Mouse (Mus musculus): ENCODE measurements around the gene Cenpq. TPM values are rescaled to one million over a fixed set of nuclear protein-coding genes. Genes with fewer than 3 reads are reported as not detected.
A peak's percentile ranks its signal among the peaks of the same experiment; 100 is the strongest.

The Cenpq gene
- polyA plus RNA-seq (2015; fragmentation: Nextera tagmentation; extraction: Ambion mirVana) = 28.3 and 35.7 TPM in 2 replicates

GRCm38 (mm10) chr17:40934420-40935231, at the start of gene Cenpq, which contains the start of gene Mut:
TSS of gene Cenpq (minus strand) at chr17:40935047.
TSS of gene Mut (plus strand) at chr17:40934685.
- H3K9ac ChIP-seq = peak within 1 kb of the TSS; percentile 81
- ATAC-seq (ENCODE audit: low read depth) (peak; percentile 99), DNase-seq (peak; percentile 94)
- no peaks in the 10 kb centered on the region for H3K27me3 ChIP-seq
- peak within 1 kb of the TSS; percentile 94 for H3K27ac ChIP-seq
- peak within 1 kb of the TSS; percentile 76 for H3K4me2 ChIP-seq
- WGBS (ENCODE audit: insufficient replicate concordance) = under 1% methylated on average over 50 of the region's 50 CpGs
- H3K9me3 ChIP-seq (replicated peaks) = no peaks in the 10 kb centered on the region
- H3K4me3 ChIP-seq (replicated peaks) = peak within 1 kb of the TSS; percentile 81
- peaks cover 12% of the 10 kb centered on the region for H3K4me1 ChIP-seq (replicated peaks)
- peaks cover 32% of the 10 kb centered on the region for H3K36me3 ChIP-seq

DNA sequence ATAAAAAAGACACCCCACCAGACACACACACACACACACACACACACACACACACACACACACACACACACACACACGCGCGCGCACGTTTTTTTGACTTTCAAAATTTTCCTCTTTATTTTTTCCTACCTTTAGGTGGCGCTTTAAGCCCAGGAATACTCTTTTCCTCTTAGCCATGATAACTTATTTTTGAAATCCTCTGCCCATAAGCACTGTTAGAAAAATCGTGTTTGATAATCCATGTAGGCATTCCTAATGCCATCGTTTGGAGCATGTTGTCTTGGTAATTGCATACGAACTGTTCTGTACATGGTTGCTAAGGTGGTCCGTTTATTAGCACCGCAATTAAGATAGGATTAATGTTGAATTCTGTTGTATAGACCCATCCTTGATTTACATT, 43.1 kb upstream of the Cenpq start:
- DNase-seq = no peak
- no peak overlapping the region for H3K9ac ChIP-seq
- H3K4me2 ChIP-seq = no peak overlapping the region
- H3K27me3 ChIP-seq = no peaks in the 10 kb centered on the region
- 59% methylated on average over 11 of the region's 11 CpGs for WGBS (ENCODE audit: insufficient replicate concordance)
- H3K9me3 ChIP-seq (replicated peaks) = no peaks in the 10 kb centered on the region
- H3K4me1 ChIP-seq (replicated peaks) = no peaks in the 10 kb centered on the region
- no peak overlapping the region for H3K27ac ChIP-seq
- H3K4me3 ChIP-seq (replicated peaks) = no peak overlapping the region
- no peak for ATAC-seq (ENCODE audit: low read depth)
- H3K36me3 ChIP-seq = no peaks in the 10 kb centered on the region

- no peak overlapping the region for H3K9ac ChIP-seq
- no peak overlapping the region for H3K4me2 ChIP-seq
- no peaks in the 10 kb centered on the region for H3K9me3 ChIP-seq (replicated peaks)
- WGBS (ENCODE audit: insufficient replicate concordance) = 69% methylated on average over 3 of the region's 3 CpGs
- H3K36me3 ChIP-seq = peaks cover 41% of the 10 kb centered on the region
- H3K4me1 ChIP-seq (replicated peaks) = no peaks in the 10 kb centered on the region
- ATAC-seq (ENCODE audit: low read depth) (no peak), DNase-seq (no peak)
- no peak overlapping the region for H3K27ac ChIP-seq
- no peaks in the 10 kb centered on the region for H3K27me3 ChIP-seq
- H3K4me3 ChIP-seq (replicated peaks) = no peak overlapping the region
These were observed 13.7 kb upstream of the Cenpq start for GRCm38 (mm10) chr17:40948518-40948917.

- H3K4me3 ChIP-seq (replicated peaks) = peak overlapping the region; percentile 81
- no peaks in the 10 kb centered on the region for H3K27me3 ChIP-seq
- DNase-seq (no peak), ATAC-seq (ENCODE audit: low read depth) (peak; percentile 45)
- H3K9ac ChIP-seq = peak overlapping the region; percentile 81
- peaks cover 12% of the 10 kb centered on the region for H3K4me1 ChIP-seq (replicated peaks)
- peak overlapping the region; percentile 85 for H3K27ac ChIP-seq
- under 1% methylated on average over 14 of the region's 14 CpGs for WGBS (ENCODE audit: insufficient replicate concordance)
- H3K36me3 ChIP-seq = peaks cover 35% of the 10 kb centered on the region
- peak overlapping the region; percentile 76 for H3K4me2 ChIP-seq
- H3K9me3 ChIP-seq (replicated peaks) = no peaks in the 10 kb centered on the region
These were observed 862 bp downstream of the Cenpq start for GRCm38 (mm10) chr17:40933985-40934384.

DNA sequence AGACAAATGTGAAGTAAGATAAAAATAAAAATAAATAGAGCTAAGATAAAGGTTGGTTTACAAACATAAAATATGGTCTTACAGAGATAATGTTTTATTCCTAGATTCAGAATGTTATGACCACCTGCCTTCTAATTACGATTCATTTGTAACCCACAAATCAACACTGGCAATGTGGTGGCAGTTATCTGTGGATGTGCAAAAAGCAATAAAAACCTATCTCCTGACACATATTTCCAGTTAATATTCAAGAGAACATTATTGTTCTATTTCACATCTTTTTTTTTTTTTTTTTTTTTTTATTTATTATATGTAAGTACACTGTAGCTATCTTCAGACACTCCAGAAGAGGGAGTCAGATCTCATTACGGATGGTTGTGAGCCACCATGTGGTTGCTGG, 19.3 kb downstream of the Cenpq start:
- Histone ChIP-seq H3K9me3 (replicated peaks) (no peaks in the 10 kb centered on the region), H3K27ac (no peak overlapping the region), H3K4me1 (replicated peaks) (no peaks in the 10 kb centered on the region), H3K4me3 (replicated peaks) (no peak overlapping the region), H3K4me2 (no peak overlapping the region), H3K27me3 (no peaks in the 10 kb centered on the region), H3K9ac (no peak overlapping the region), H3K36me3 (no peaks in the 10 kb centered on the region)
- no peak for DNase-seq
- ATAC-seq (ENCODE audit: low read depth) = no peak
- 77% methylated on average over 2 of the region's 2 CpGs for WGBS (ENCODE audit: insufficient replicate concordance)

DNA sequence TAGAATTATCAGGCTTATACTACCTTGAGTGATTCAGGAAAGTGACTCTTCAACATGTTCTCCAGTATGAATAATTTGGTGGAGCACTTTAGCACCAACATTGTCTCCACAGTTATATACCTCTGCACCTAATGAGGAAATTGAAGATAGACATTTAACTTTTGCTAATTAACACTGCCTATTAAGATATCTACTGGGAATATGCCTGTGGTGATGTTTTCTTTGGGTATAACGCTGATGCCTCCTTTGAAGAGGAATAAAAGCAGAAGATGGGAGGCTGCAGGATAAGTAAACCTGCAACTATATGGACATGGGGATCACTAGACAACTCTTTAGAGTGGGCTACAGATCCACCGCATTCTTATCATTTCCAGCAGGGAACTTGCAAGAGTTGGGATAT, 20.6 kb downstream of the Cenpq start, which contains the start of gene Glyatl3:
Gene Glyatl3 (minus strand): TSS at position 101 of the 400 bp plus-strand sequence.
- no peaks in the 10 kb centered on the region for H3K9me3 ChIP-seq (replicated peaks)
- WGBS (ENCODE audit: insufficient replicate concordance) = 84% methylated on average over 2 of the region's 2 CpGs

DNA sequence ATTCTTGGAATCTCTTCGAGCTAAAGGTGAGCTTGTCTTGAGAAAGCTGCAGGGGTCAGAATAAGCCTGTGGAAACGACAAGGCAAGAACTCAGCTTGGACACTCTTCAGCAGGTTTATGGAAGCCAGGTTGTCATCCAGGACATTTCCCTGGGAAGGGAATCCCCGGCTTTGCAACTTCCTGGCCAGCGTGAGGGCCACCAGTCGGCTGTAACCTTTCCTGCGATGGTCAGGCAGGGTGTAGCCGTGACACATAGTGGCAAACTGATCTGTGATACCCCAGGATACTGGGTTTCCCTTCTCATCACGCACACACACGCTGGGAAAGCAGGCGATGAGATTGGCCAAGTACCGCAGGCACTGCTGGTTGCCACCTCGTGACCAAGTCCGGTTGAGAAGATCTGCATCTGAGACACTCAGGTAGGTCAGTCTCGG, 30.1 kb downstream of the Cenpq start:
- Histone ChIP-seq H3K4me2 (peak overlapping the region; percentile 23), H3K27ac (no peak overlapping the region)

More for the DNA sequence above, 20.6 kb downstream of the Cenpq start, which contains the start of gene Glyatl3:
- Histone ChIP-seq H3K4me3 (replicated peaks) (no peak within 1 kb of the TSS), H3K27ac (no peak within 1 kb of the TSS), H3K36me3 (no peaks in the 10 kb centered on the region), H3K9ac (no peak within 1 kb of the TSS), H3K27me3 (no peaks in the 10 kb centered on the region), H3K4me2 (no peak within 1 kb of the TSS), H3K4me1 (replicated peaks) (no peaks in the 10 kb centered on the region)
- DNase-seq (no peak), ATAC-seq (ENCODE audit: low read depth) (no peak)

GRCm38 (mm10) chr17:40904056-40904597, 30.7 kb downstream of the Cenpq start:
- Histone ChIP-seq H3K9me3 (replicated peaks) (no peaks in the 10 kb centered on the region), H3K27ac (no peak overlapping the region), H3K4me2 (peak overlapping the region; percentile 23; the same call in 1 of the 2 replicates), H3K36me3 (no peaks in the 10 kb centered on the region), H3K4me3 (replicated peaks) (no peak overlapping the region), H3K9ac (no peak overlapping the region), H3K27me3 (no peaks in the 10 kb centered on the region), H3K4me1 (replicated peaks) (peaks cover 22% of the 10 kb centered on the region)
- no peak for ATAC-seq (ENCODE audit: low read depth)
- DNase-seq = no peak
- 17% methylated on average over 11 of the region's 11 CpGs for WGBS (ENCODE audit: insufficient replicate concordance)

More for the DNA sequence above, 30.1 kb downstream of the Cenpq start:
- peaks cover 18% of the 10 kb centered on the region for H3K4me1 ChIP-seq (replicated peaks)
- no peak overlapping the region; the same call in 1 of the 2 replicates for H3K4me3 ChIP-seq (replicated peaks)
- no peaks in the 10 kb centered on the region for H3K36me3 ChIP-seq
- H3K27me3 ChIP-seq = no peaks in the 10 kb centered on the region
- DNase-seq = no peak
- WGBS (ENCODE audit: insufficient replicate concordance) = 8% methylated on average over 14 of the region's 14 CpGs
- ATAC-seq (ENCODE audit: low read depth) = no peak
- no peaks in the 10 kb centered on the region for H3K9me3 ChIP-seq (replicated peaks)
- H3K9ac ChIP-seq = no peak overlapping the region

GRCm38 (mm10) chr17:40903345-40903744, 31.5 kb downstream of the Cenpq start:
- Histone ChIP-seq H3K4me1 (replicated peaks) (peaks cover 22% of the 10 kb centered on the region), H3K27ac (no peak overlapping the region), H3K4me2 (no peak overlapping the region), H3K9ac (no peak overlapping the region), H3K36me3 (no peaks in the 10 kb centered on the region), H3K4me3 (replicated peaks) (no peak overlapping the region), H3K27me3 (no peaks in the 10 kb centered on the region), H3K9me3 (replicated peaks) (no peaks in the 10 kb centered on the region)
- WGBS (ENCODE audit: insufficient replicate concordance) = 14% methylated on average over 4 of the region's 4 CpGs
- ATAC-seq (ENCODE audit: low read depth) (peak; percentile 46; the same call in 1 of the 2 replicates), DNase-seq (no peak)

DNA sequence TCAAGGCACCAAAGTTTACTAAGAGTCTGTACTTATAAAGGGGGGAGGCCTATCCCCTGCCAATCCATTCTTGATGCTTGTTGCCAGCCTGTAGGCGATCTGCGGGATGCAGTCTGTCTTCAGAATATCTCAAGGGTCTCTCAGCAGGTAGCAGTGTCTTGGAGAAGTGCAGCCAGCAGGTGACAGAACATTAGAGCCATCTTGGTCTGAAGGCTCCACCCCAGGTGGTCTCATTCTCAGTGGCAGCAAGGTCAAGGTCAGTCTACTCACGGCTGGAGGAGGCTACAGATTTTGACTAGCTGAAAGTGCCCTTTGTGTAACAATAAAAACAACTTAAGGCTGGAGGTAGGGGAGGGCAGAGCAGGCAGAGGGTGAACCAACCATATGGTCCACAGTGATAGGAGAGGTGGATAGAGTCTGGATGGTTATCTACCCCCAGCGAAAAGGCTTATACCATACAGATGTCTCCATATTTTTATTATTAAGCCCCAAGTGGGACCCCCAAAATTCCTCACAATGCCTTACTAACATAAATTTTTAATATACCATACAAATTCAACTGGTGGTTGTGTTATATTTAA, 35.0 kb downstream of the Cenpq start:
- no peaks in the 10 kb centered on the region for H3K9me3 ChIP-seq (replicated peaks)
- ATAC-seq (ENCODE audit: low read depth) = peak; percentile 90
- H3K9ac ChIP-seq = no peak overlapping the region
- no peak overlapping the region for H3K4me3 ChIP-seq (replicated peaks)
- peaks cover 22% of the 10 kb centered on the region for H3K4me1 ChIP-seq (replicated peaks)
- H3K27me3 ChIP-seq = no peaks in the 10 kb centered on the region
- no peaks in the 10 kb centered on the region for H3K36me3 ChIP-seq
- DNase-seq = no peak
- peak overlapping the region; percentile 25; the same call in 1 of the 2 replicates for H3K4me2 ChIP-seq
- 37% methylated on average over 4 of the region's 4 CpGs for WGBS (ENCODE audit: insufficient replicate concordance)
- H3K27ac ChIP-seq = no peak overlapping the region

GRCm38 (mm10) chr17:40896863-40897262, 38.0 kb downstream of the Cenpq start:
- DNase-seq = no peak
- Histone ChIP-seq H3K27me3 (no peaks in the 10 kb centered on the region), H3K4me1 (replicated peaks) (peaks cover 8% of the 10 kb centered on the region), H3K4me2 (no peak overlapping the region), H3K36me3 (no peaks in the 10 kb centered on the region), H3K9me3 (replicated peaks) (no peaks in the 10 kb centered on the region), H3K9ac (no peak overlapping the region), H3K4me3 (replicated peaks) (no peak overlapping the region), H3K27ac (no peak overlapping the region)
- WGBS (ENCODE audit: insufficient replicate concordance) = 62% methylated on average over 1 of the region's 1 CpGs
- ATAC-seq (ENCODE audit: low read depth) = no peak
